Mouse (Mus musculus) neural tube, embryonic 12.5 days (tissue): ENCODE data around the gene Rnf224. TPM values are rescaled to one million over a fixed set of nuclear protein-coding genes. Genes with fewer than 3 reads are reported as not detected.
A peak's percentile ranks its signal among the peaks of the same experiment; 100 is the strongest.

Source experiments
- ATAC-seq: fragments of 200-750 bp; cut with Nextera tagmentation; 2 replicates; pipeline ENCODE4 v1.8.0; 2017; ENCODE audit warnings: low read depth, mild to moderate bottlenecking, moderate TSS enrichment, moderate library complexity; ENCODE audit not compliant: low FRiP score
- H3K27ac ChIP-seq: fragments of 300-500 bp; sonication (generic); 2 replicates; pipeline ENCODE4 v1.5.1; 2016
- H3K27me3 ChIP-seq: fragments of 300-500 bp; sonication (generic); replicated peaks from 2 replicates; pipeline ENCODE4 v1.6.1; 2016; ENCODE audit warnings: mild to moderate bottlenecking
- H3K36me3 ChIP-seq: fragments of 300-500 bp; sonication (generic); 2 replicates; pipeline ENCODE4 v1.6.1; 2016; ENCODE audit warnings: mild to moderate bottlenecking
- H3K4me1 ChIP-seq: fragments of 300-500 bp; sonication (generic); 2 replicates; pipeline ENCODE4 v1.6.1; 2016
- H3K4me2 ChIP-seq: fragments of 300-500 bp; sonication (generic); replicated peaks from 2 replicates; pipeline ENCODE4 v1.6.1; 2016; ENCODE audit warnings: mild to moderate bottlenecking
- H3K4me3 ChIP-seq: fragments of 300-500 bp; sonication (generic); 2 replicates; pipeline ENCODE4 v1.5.1; 2016
- H3K9ac ChIP-seq: fragments of 300-500 bp; sonication (generic); 2 replicates; pipeline ENCODE4 v1.6.1; 2016; ENCODE audit warnings: mild to moderate bottlenecking
- H3K9me3 ChIP-seq: fragments of 300-500 bp; sonication (generic); 2 replicates; pipeline ENCODE4 v1.6.1; 2016; ENCODE audit warnings: mild to moderate bottlenecking
- WGBS: fragments of 180-500 bp; shearing (Covaris S2); methylation state at CpG from one replicate; pipeline ENCODE4 v1.1.7; 2016; 5-methylcytosine and 5-hydroxymethylcytosine counted together
- polyA plus RNA-seq: library from polyadenylated mRNA; unstranded; fragments of >200 nt; fragmentation: Nextera tagmentation; extraction: Ambion mirVana; gene quantifications from 2 replicates; pipeline ENCODE4 v1.2.1, GENCODE M21; 2016

Rnf224 gene
- not detected in 2 replicates for polyA plus RNA-seq

DNA sequence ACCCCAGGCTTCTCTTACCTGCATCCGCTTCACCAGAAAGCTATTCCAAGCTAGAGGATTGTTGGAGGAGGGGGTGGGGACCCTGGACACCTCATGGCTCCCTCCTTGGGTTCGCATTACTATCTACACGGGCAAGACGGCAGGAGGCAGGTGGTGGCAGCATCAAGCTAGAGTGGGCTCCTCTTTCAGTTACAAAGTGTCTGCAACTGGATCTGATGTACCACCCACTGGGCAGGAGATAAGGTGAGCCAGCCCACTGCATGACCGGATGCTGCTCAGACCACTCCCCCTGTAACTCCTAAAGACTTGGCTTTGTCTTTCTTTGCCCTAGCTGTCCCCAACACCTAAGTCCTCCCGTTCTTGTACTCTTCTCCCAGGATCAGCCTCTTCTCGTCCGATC, at the start of gene Rnf224:
TSS of gene Rnf224 (minus strand) at position 174 of the 400 bp plus-strand sequence.
- 41% methylated on average over 8 of the region's 8 CpGs for WGBS

DNA sequence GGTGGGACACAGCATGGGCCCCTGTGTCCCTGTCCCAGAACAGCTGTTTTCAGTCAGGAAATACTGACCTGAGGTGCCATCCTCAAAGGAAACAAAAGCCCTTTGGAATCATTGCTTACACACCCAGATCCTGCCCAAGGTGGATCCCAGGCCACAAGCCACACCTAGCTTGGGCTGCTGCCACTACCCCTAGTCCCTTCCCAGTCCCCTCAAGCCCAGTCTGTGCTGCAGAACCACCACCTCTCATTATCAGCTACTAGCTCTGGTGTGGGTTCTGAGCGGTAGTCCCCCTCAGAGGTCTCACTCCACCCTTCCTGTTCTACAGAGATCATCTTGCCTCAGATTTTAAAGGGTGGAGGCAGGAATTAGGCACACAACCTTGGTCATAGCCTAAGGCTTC, 49.7 kb upstream of the Rnf224 start:
- Histone ChIP-seq H3K36me3 (peaks cover 47% of the 10 kb centered on the region), H3K27ac (no peak overlapping the region), H3K4me3 (no peak overlapping the region), H3K9ac (no peak overlapping the region), H3K4me2 (no peak overlapping the region), H3K9me3 (no peaks in the 10 kb centered on the region), H3K4me1 (peaks cover 13% of the 10 kb centered on the region; the same call in 1 of the 2 replicates), H3K27me3 (peaks cover 38% of the 10 kb centered on the region)
- no peak for ATAC-seq
- WGBS: 73% methylated on average over 1 of the region's 1 CpGs

More for the DNA sequence above, at the start of gene Rnf224:
- Histone ChIP-seq H3K36me3 (no peaks in the 10 kb centered on the region), H3K4me3 (no peak within 1 kb of the TSS), H3K27ac (no peak within 1 kb of the TSS), H3K9ac (no peak within 1 kb of the TSS), H3K9me3 (no peaks in the 10 kb centered on the region), H3K27me3 (peaks cover 7% of the 10 kb centered on the region; the same call in 1 of the 2 replicates), H3K4me1 (peaks cover 7% of the 10 kb centered on the region), H3K4me2 (no peak within 1 kb of the TSS)
- no peak for ATAC-seq

- 86% methylated on average over 2 of the region's 2 CpGs for WGBS
- H3K36me3 ChIP-seq: peaks cover 54% of the 10 kb centered on the region
- no peak overlapping the region for H3K9ac ChIP-seq
- H3K27me3 ChIP-seq: peaks cover 30% of the 10 kb centered on the region
- no peak overlapping the region for H3K4me2 ChIP-seq
- no peak overlapping the region for H3K4me3 ChIP-seq
- H3K27ac ChIP-seq: no peak overlapping the region
- no peak for ATAC-seq
- peaks cover 7% of the 10 kb centered on the region; the same call in 1 of the 2 replicates for H3K4me1 ChIP-seq
- H3K9me3 ChIP-seq: no peaks in the 10 kb centered on the region
Measured at GRCm38 (mm10) chr2:25285551-25285950, 49.0 kb upstream of the Rnf224 start.

- no peak for ATAC-seq
Measured at GRCm38 (mm10) chr2:25278928-25279882, 42.6 kb upstream of the Rnf224 start.

DNA sequence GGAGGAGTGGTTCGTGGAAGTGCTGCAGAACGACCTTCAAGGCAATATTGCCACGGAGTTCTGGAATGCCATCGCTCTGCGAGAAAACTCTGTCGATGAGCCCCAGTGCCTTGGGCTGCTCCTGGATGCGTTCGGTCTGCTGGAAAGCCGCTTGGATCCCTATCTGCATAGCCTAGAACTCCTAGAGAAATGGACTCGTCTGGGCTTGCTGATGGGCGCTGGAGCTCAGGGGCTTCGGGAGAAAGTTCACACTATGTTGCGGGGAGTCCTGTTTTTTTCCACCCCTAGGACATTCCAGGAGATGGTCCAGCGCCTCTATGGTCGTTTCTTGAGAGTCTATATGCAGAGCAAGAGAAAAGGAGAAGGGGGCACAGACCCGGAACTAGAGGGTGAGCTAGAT, 36.4 kb upstream of the Rnf224 start:
- H3K4me1 ChIP-seq: peaks cover 23% of the 10 kb centered on the region
- WGBS: 41% methylated on average over 16 of the region's 16 CpGs
- H3K36me3 ChIP-seq: peaks cover 69% of the 10 kb centered on the region
- no peak overlapping the region for H3K27ac ChIP-seq
- ATAC-seq: no peak
- peak overlapping the region; percentile 90 for H3K9ac ChIP-seq
- peak overlapping the region; percentile 66 for H3K4me2 ChIP-seq
- H3K9me3 ChIP-seq: no peaks in the 10 kb centered on the region
- peak overlapping the region; percentile 88 for H3K4me3 ChIP-seq
- no peaks in the 10 kb centered on the region for H3K27me3 ChIP-seq

More at GRCm38 (mm10) chr2:25278928-25279882, 42.6 kb upstream of the Rnf224 start:
- 66% methylated on average over 13 of the region's 13 CpGs for WGBS
- H3K4me1 ChIP-seq: no peaks in the 10 kb centered on the region
- no peak overlapping the region for H3K27ac ChIP-seq
- H3K36me3 ChIP-seq: peaks cover 96% of the 10 kb centered on the region
- no peaks in the 10 kb centered on the region for H3K9me3 ChIP-seq
- H3K4me3 ChIP-seq: no peak overlapping the region
- H3K27me3 ChIP-seq: no peaks in the 10 kb centered on the region
- no peak overlapping the region for H3K4me2 ChIP-seq
- no peak overlapping the region for H3K9ac ChIP-seq

DNA sequence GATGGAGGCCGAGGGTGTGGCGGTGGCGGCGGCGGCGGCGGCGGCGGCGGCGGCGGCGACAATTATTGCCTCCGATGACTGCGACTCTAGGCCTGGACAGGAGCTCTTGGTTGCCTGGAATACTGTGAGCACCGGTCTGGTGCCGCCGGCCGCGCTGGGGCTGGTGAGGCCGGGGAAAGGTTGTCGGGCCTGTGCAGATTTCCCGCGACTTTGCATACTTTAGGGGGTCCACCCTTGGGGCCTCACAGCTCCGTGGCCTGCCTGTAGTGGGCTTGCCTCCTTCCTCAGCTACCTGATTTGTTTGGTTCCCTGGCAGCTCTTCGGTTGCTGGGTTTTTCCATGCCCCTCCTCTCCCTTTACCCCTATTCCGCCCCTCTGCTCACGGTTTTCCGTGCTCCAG, 35.9 kb upstream of the Rnf224 start:
- WGBS: under 1% methylated on average over 29 of the region's 29 CpGs
- H3K9ac ChIP-seq: peak overlapping the region; percentile 90
- H3K36me3 ChIP-seq: peaks cover 65% of the 10 kb centered on the region
- ATAC-seq: peak; percentile 73
- H3K4me2 ChIP-seq: peak overlapping the region; percentile 66
- no peaks in the 10 kb centered on the region for H3K9me3 ChIP-seq
- H3K27ac ChIP-seq: no peak overlapping the region
- H3K27me3 ChIP-seq: no peaks in the 10 kb centered on the region
- H3K4me3 ChIP-seq: peak overlapping the region; percentile 88
- H3K4me1 ChIP-seq: peaks cover 23% of the 10 kb centered on the region

GRCm38 (mm10) chr2:25271827-25272511, 35.4 kb upstream of the Rnf224 start, which contains the start of the genes Ssna1 and Anapc2:
Gene Ssna1 (minus strand): TSS chr2:25272438.
Gene Anapc2 (plus strand): TSS chr2:25272478.
- peak; percentile 96 for ATAC-seq

DNA sequence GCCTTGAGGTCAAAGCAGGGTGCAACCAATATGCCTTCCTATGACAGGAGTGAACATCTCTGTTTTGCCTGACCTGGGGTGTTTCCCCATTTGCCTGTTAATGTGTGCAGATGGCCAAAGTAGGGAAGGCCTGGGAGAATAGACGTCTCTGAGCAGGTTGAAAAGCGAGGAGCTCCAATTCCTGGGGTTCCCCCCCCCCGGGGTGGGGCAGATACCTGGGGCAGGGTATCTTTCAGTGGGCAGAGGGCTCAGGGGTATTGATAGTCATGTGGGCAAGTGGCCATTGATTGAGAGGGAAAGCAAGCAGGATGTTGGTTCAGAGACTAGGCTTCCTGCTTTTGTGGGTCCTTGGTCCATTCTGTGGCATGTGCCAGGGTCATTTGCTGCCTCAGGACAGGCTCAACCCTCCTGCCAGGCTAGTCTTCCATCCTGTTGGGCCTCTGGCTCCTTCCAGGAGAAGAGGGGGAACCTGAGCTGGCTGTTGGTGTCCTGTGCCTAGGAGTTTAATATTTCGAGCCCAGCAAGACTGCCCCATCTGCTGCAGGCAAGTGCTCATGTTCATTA, 31.2 kb upstream of the Rnf224 start:
- no peak for ATAC-seq
- Histone ChIP-seq H3K4me1 (peaks cover 59% of the 10 kb centered on the region), H3K4me3 (no peak overlapping the region), H3K27ac (no peak overlapping the region), H3K27me3 (peaks cover 13% of the 10 kb centered on the region), H3K4me2 (peak overlapping the region; percentile 45), H3K36me3 (peaks cover 25% of the 10 kb centered on the region), H3K9me3 (no peaks in the 10 kb centered on the region), H3K9ac (no peak overlapping the region)
- 80% methylated on average over 4 of the region's 4 CpGs for WGBS

More at GRCm38 (mm10) chr2:25271827-25272511, 35.4 kb upstream of the Rnf224 start, which contains the start of the genes Ssna1 and Anapc2:
- H3K9me3 ChIP-seq: no peaks in the 10 kb centered on the region
- peak within 1 kb of the TSS; percentile 66 for H3K4me2 ChIP-seq
- peaks cover 29% of the 10 kb centered on the region for H3K4me1 ChIP-seq
- H3K27ac ChIP-seq: peak within 1 kb of the TSS; percentile 27; the same call in 1 of the 2 replicates
- whole genome bisulfite sequencing: under 1% methylated on average over 55 of the region's 55 CpGs
- peak within 1 kb of the TSS; percentile 90 for H3K9ac ChIP-seq
- H3K36me3 ChIP-seq: peaks cover 60% of the 10 kb centered on the region
- H3K4me3 ChIP-seq: peak within 1 kb of the TSS; percentile 88
- H3K27me3 ChIP-seq: no peaks in the 10 kb centered on the region

DNA sequence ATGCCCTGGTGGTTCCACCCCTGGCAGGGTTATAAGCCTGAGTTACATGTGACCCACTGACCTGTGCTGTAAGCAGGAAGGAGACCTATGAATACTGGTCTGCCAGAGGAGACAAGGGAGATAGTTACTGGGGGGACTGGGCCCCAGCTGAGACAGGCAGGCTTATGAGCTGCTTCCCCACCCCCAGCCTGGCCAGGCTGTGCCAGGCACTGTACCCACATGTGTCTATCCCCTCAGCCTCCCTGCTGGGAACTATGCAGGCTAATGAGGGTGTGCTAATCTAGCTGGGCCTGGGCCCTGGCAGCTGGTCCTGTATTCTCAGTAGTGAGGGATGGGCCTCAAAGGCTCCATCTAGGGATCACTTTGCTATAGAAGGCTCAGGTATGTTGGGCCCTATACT, 30.7 kb upstream of the Rnf224 start:
- Histone ChIP-seq H3K4me2 (peak overlapping the region; percentile 45), H3K4me3 (no peak overlapping the region)

DNA sequence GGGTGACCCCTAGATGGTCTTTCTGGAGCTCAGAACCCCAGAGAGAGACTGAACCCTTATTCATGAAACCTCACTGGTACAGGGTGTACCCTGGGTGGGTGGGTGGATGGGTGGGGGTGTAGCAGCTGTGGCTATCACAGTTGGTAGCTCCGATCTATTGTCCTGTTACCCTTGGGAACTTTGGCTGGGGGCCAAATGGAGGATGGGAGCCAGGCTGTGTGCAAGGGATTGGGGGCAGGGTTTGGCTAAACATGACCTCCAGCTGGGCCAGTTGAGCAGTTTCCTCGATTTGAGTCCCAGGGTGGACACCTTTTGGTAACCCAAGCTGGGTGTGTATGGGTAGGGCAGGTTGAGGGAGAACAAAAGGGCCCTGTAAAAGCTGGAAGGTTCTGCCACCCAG, 30.1 kb upstream of the Rnf224 start:
- H3K27me3 ChIP-seq: peaks cover 13% of the 10 kb centered on the region
- H3K9me3 ChIP-seq: no peaks in the 10 kb centered on the region
- WGBS: 49% methylated on average over 2 of the region's 2 CpGs
- 0 out of 2 replicates have a peak overlapping the region, but pooled peaks have one; percentile 49 for H3K9ac ChIP-seq
- ATAC-seq: no peak
- H3K4me2 ChIP-seq: peak overlapping the region; percentile 45
- H3K36me3 ChIP-seq: peaks cover 25% of the 10 kb centered on the region
- H3K4me1 ChIP-seq: peaks cover 59% of the 10 kb centered on the region
- no peak overlapping the region for H3K27ac ChIP-seq
- H3K4me3 ChIP-seq: no peak overlapping the region

More for the DNA sequence above, 30.7 kb upstream of the Rnf224 start:
- Histone ChIP-seq H3K9ac (0 out of 2 replicates have a peak overlapping the region, but pooled peaks have one; percentile 19), H3K4me1 (peaks cover 59% of the 10 kb centered on the region), H3K36me3 (peaks cover 25% of the 10 kb centered on the region), H3K27me3 (peaks cover 13% of the 10 kb centered on the region), H3K9me3 (no peaks in the 10 kb centered on the region), H3K27ac (no peak overlapping the region)
- ATAC-seq: no peak

DNA sequence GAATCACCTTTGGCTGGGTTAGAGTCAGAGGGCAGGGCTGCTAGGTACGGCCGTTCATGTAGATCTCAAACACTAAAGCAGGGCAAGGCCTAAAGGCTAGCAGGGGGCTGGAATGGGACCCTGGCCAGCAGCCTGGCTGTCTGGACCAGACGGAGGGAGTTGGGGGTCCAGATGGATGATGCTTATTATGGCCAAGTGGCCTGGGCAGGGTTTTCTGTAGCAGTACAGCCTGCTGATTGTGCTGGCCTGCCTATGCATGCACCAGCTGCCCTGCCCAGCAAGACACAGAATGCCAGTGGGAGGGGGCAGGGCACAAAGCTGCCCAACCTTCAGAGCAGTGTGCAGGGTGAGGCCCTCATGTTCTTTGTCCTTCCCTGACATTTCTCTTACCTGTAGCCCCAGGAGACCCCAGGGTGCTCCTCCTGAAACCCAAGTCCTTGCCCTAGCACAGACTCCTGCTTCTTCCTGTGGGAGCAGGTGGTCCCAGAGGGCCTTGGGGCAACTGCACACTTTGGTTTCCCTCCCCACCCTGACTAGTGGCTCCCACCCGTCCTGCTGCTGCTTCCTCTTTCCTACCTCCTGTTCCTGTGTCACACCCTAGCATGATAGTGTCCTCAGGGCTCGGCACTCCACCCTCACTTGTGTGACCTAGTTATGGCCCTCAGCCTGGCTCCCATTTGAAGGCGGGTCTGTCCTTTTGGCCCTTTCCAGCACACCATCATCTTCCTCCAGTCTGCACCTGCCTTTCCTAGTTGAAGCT, 29.5 kb upstream of the Rnf224 start:
- no peak overlapping the region for H3K4me3 ChIP-seq
- peaks cover 13% of the 10 kb centered on the region for H3K27me3 ChIP-seq
- H3K4me2 ChIP-seq: peak overlapping the region; percentile 45
- peaks cover 25% of the 10 kb centered on the region for H3K36me3 ChIP-seq
- ATAC-seq: no peak
- H3K4me1 ChIP-seq: peaks cover 52% of the 10 kb centered on the region
- peak overlapping the region; percentile 49 for H3K9ac ChIP-seq
- no peaks in the 10 kb centered on the region for H3K9me3 ChIP-seq
- WGBS: 68% methylated on average over 6 of the region's 6 CpGs
- no peak overlapping the region for H3K27ac ChIP-seq
